Mouse (Mus musculus): Measurements from ENCODE around the gene Epb41. TPM values are rescaled to one million over a fixed set of nuclear protein-coding genes. Genes with fewer than 3 reads are reported as not detected.

The Epb41 gene
- polyA plus RNA-seq, 1 experiment, result 15.7 TPM

DNA sequence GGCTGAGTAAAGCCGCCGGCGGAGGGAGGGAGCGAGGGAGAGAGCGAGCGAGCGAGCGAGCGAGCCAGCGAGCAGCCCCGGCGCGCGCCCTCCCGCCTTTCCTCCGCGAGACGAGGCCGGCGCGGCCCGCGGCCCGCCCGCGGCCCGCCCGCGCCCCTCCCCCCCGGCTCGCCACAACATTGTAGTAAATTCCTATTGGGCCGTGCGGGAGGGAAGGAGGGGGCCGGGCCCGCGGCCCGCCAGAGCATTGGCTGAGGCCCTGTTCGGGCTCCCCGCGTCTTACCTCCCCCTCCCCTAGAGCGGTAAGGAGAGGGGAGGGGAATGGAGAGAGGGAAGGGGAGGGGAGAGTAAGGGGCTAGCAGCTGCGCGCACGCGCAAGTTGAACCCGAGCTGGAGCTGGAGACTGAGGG, 26.1 kb downstream of the Epb41 start:
- Histone ChIP-seq H3K27ac (ENCODE audit: insufficient read depth, low read depth, low read length) (no peak overlapping the region), H3K4me1 (ENCODE audit: control insufficient read depth, insufficient read depth, insufficient read length, low read length) (peaks cover 2% of the 10 kb centered on the region; the same call in 1 of the 2 replicates), H3K36me3 (ENCODE audit: control insufficient read depth, insufficient read depth, low read length) (no peaks in the 10 kb centered on the region), H3K27me3 (ENCODE audit: control insufficient read depth, insufficient read depth, low read length) (no peaks in the 10 kb centered on the region), H3K4me3 (ENCODE audit: low read depth, low read length) (peak overlapping the region; percentile 74)
- TF ChIP-seq CTCF (IDR thresholded peaks at IDR 0.05; ENCODE audit: extremely low read depth, insufficient read length, insufficient replicate concordance, low read depth, low read length), result no peak
- no peak for TF ChIP-seq POLR2A (IDR thresholded peaks at IDR 0.05; ENCODE audit: low read depth, low read length)
- 2% methylated on average over 31 of the region's 46 CpGs for WGBS

DNA sequence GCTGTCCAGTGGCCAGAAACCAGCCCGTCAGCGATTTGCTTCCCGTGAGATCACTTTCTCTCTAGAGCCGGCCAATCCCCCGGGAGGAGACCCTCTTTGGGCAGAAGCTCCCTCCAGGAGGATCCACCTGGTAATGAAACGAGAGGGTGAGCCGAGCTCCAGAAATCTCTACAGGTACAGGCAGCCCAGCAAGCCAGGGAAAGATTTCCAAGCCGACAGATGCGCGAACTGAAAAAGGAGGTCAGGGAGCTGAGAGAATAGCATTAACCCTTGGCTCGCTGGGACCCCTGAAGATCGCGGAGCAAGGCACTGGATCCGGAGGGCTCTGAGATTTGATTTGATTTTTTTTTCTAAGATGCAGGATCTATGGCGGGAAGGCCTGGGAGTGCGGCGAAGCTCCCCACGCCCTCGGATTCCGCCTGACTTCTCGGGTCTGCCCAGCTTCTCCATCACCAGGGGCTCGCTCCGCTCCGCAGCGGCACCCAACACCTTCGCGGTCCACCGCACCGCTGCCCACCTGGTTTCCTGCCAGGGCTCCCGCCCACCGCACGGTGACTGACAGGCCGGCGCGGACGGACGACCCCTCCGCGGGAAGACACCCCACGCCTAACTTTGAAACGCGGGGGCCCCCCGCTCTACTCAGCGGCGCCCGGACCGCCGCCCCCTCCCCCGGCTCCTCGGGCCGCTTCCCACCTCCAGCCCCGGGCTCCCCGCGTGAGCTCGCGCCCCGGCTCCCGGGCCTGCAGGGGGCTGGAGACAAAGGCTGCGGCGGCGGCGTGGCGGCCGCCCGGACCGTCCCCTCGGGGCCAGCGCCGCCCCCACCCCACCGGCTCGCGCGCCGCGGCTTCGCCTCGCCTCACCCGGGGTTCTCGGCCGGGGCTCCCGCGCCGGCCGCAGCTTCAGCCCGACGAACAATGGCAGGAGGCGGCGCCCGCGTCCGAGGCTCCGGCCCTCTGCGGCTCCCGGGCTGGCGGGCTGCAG, 26.8 kb downstream of the Epb41 start:
- H3K4me3 ChIP-seq (ENCODE audit: low read depth, low read length), result peak overlapping the region; percentile 74
- no peak overlapping the region for H3K27ac ChIP-seq (ENCODE audit: insufficient read depth, low read depth, low read length)
- no peaks in the 10 kb centered on the region for H3K27me3 ChIP-seq (ENCODE audit: control insufficient read depth, insufficient read depth, low read length)
- H3K36me3 ChIP-seq (ENCODE audit: control insufficient read depth, insufficient read depth, low read length), result no peaks in the 10 kb centered on the region
- 4% methylated on average over 84 of the region's 95 CpGs for WGBS
- TF ChIP-seq POLR2A (IDR thresholded peaks at IDR 0.05; ENCODE audit: low read depth, low read length) (no peak), CTCF (IDR thresholded peaks at IDR 0.05; ENCODE audit: extremely low read depth, insufficient read length, insufficient replicate concordance, low read depth, low read length) (no peak)
- H3K4me1 ChIP-seq (ENCODE audit: control insufficient read depth, insufficient read depth, insufficient read length, low read length), result peaks cover 2% of the 10 kb centered on the region; the same call in 1 of the 2 replicates

DNA sequence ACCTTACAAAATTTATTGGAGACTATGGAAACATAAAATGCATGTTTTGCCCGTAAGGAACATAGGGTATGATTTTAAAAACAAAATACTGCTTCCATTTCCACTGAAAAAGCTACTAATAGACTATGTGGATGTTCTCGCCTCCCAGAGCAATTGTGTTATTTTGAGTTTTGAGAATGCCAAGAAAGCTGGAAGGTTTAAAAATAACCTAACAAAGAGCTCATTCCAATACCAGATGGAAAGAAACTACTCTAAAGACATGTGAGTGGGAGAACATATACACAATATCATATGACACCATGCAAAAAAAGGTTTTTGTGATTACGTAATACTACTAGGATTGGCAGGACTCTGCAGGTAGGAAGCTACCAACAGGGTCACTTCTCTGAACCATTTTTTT, 31.4 kb downstream of the Epb41 start:
- Histone ChIP-seq H3K4me1 (ENCODE audit: control insufficient read depth, insufficient read depth, insufficient read length, low read length) (peaks cover 11% of the 10 kb centered on the region), H3K27ac (ENCODE audit: insufficient read depth, low read depth, low read length) (no peak overlapping the region), H3K4me3 (ENCODE audit: low read depth, low read length) (no peak overlapping the region), H3K36me3 (ENCODE audit: control insufficient read depth, insufficient read depth, low read length) (no peaks in the 10 kb centered on the region), H3K27me3 (ENCODE audit: control insufficient read depth, insufficient read depth, low read length) (no peaks in the 10 kb centered on the region)
- 93% methylated on average over 3 of the region's 3 CpGs for WGBS
- TF ChIP-seq CTCF (IDR thresholded peaks at IDR 0.05; ENCODE audit: extremely low read depth, insufficient read length, insufficient replicate concordance, low read depth, low read length) (no peak), POLR2A (IDR thresholded peaks at IDR 0.05; ENCODE audit: low read depth, low read length) (no peak)

- peak overlapping the region; percentile 53 for H3K27ac ChIP-seq (ENCODE audit: insufficient read depth, low read depth, low read length)
- no peak overlapping the region for H3K4me3 ChIP-seq (ENCODE audit: low read depth, low read length)
- H3K27me3 ChIP-seq (ENCODE audit: control insufficient read depth, insufficient read depth, low read length), result no peaks in the 10 kb centered on the region
- no peak for TF ChIP-seq CTCF (IDR thresholded peaks at IDR 0.05; ENCODE audit: extremely low read depth, insufficient read length, insufficient replicate concordance, low read depth, low read length)
- TF ChIP-seq POLR2A (IDR thresholded peaks at IDR 0.05; ENCODE audit: low read depth, low read length), result no peak
- WGBS, result 82% methylated on average over 6 of the region's 6 CpGs
- H3K4me1 ChIP-seq (ENCODE audit: control insufficient read depth, insufficient read depth, insufficient read length, low read length), result peaks cover 12% of the 10 kb centered on the region
- no peaks in the 10 kb centered on the region for H3K36me3 ChIP-seq (ENCODE audit: control insufficient read depth, insufficient read depth, low read length)
Measured at GRCm38 (mm10) chr4:132041471-132042332, 33.4 kb downstream of the Epb41 start.

DNA sequence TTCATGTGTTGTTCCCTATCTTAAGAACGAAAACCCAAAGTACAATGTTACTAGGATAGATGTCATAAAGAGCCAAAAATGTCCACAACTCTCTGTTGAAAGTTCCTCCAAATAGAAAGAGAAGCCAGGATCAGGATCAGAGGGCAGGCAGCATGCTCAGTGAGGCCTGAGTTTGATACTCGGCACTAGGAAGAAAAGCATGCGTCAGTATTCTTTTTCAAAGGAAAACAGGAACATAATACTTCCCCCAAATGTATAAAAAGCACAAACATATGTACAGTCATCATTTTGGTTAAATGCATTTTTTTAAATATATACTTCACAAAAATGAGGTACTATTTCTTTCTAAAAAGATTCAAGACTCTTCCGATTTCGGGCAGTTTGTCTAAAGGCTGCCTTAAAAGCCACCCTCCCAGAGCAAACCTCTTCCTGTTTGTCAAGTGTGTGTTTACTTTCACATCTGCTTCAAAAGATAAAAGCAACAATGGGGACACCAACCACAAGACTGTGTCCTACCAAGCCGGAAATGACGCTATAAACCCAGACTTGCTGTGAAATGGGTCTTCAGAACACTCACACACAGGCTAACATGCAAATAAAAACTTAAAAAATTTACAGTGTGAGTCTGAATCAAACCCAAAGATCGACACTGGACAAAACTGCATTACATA, 35.0 kb downstream of the Epb41 start:
- TF ChIP-seq CTCF (IDR thresholded peaks at IDR 0.05; ENCODE audit: extremely low read depth, insufficient read length, insufficient replicate concordance, low read depth, low read length) (no peak), POLR2A (IDR thresholded peaks at IDR 0.05; ENCODE audit: low read depth, low read length) (no peak)
- 55% methylated on average over 8 of the region's 8 CpGs for WGBS
- H3K4me1 ChIP-seq (ENCODE audit: control insufficient read depth, insufficient read depth, insufficient read length, low read length), result peaks cover 12% of the 10 kb centered on the region
- H3K27ac ChIP-seq (ENCODE audit: insufficient read depth, low read depth, low read length), result peak overlapping the region; percentile 83
- no peak overlapping the region for H3K4me3 ChIP-seq (ENCODE audit: low read depth, low read length)
- no peaks in the 10 kb centered on the region for H3K27me3 ChIP-seq (ENCODE audit: control insufficient read depth, insufficient read depth, low read length)
- H3K36me3 ChIP-seq (ENCODE audit: control insufficient read depth, insufficient read depth, low read length), result no peaks in the 10 kb centered on the region

- Histone ChIP-seq H3K36me3 (ENCODE audit: control insufficient read depth, insufficient read depth, low read length) (no peaks in the 10 kb centered on the region), H3K27me3 (ENCODE audit: control insufficient read depth, insufficient read depth, low read length) (no peaks in the 10 kb centered on the region), H3K4me1 (ENCODE audit: control insufficient read depth, insufficient read depth, insufficient read length, low read length) (peaks cover 12% of the 10 kb centered on the region), H3K27ac (ENCODE audit: insufficient read depth, low read depth, low read length) (peak overlapping the region; percentile 83), H3K4me3 (ENCODE audit: low read depth, low read length) (no peak overlapping the region)
- TF ChIP-seq POLR2A (IDR thresholded peaks at IDR 0.05; ENCODE audit: low read depth, low read length) (no peak), CTCF (IDR thresholded peaks at IDR 0.05; ENCODE audit: extremely low read depth, insufficient read length, insufficient replicate concordance, low read depth, low read length) (no peak)
- WGBS, result 65% methylated on average over 2 of the region's 2 CpGs
Measured at GRCm38 (mm10) chr4:132039521-132039920, 35.6 kb downstream of the Epb41 start.
